Comparison of ENCODE assay signal across 11 mouse cellular contexts in the genomic region with DNA sequence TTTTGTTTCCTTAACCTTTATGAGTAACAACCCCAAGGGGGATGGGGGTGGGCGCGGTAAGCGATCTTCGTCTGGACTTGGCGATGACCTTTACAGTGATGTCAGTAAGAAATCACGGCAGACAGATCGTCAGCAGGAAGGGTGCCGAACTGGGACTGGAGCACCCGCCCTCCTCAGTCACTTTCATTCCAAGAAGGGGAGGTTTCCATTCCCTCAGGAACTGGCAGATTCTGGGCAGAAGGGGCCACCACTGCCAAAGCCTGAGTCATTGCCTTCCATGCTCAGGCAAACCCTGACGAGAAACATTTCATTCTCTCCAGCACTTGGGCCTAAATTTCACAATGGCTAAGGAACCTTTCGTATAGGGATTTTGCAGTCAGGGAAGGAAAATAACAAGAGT. TPM values are rescaled to one million over a fixed set of nuclear protein-coding genes. Genes with fewer than 3 reads are reported as not detected.
A peak's percentile ranks its signal among the peaks of the same experiment; 100 is the strongest.
DNase-seq lines count a peak whose midpoint lies in the region; ATAC-seq and TF ChIP-seq lines count a peak whose summit lies in the region.
"Had no signal": no experiment of that assay in that cellular context is flagged by ENCODE, and none has a peak within 500 bp of the region (broad histone marks: within the 10 kb centered on the region; RNA-seq: fewer than 3 reads in every experiment).

No protein-coding gene starts in this region.

- ATAC-seq in intestine, postnatal 0 days, result no peak
- no peak for ATAC-seq in forebrain, postnatal 0 days

- DNase-seq in urinary bladder, adult 18-20 months (ENCODE audit: low spot score in 2 of 2), result peak; percentile 8 to 64
- no peak for DNase-seq in urinary bladder, adult 2 months (ENCODE audit: low spot score)
- peak; percentile 63 to 66 for DNase-seq in heart, postnatal 14 days
- peak; percentile 42 for DNase-seq in urinary bladder, postnatal 25 days (ENCODE audit: low spot score)
- DNase-seq in forebrain, postnatal 0 days, result no peak
- no peak for DNase-seq in kidney, adult 9 months

- no peak for TF ChIP-seq POLR2A in cortical plate, adult 2 months (IDR thresholded peaks at IDR 0.05; ENCODE audit: extremely low read depth, insufficient read depth, low read length)

- H3K4me1 ChIP-seq in cortical plate, adult 2 months (ENCODE audit: control insufficient read depth, insufficient read depth, low read length), result peaks cover 5% of the 10 kb centered on the region
- no peaks in the 10 kb centered on the region for H3K4me1 ChIP-seq in intestine, postnatal 0 days (replicated peaks; ENCODE audit: control insufficient read depth, insufficient read depth, low read length)
- H3K4me1 ChIP-seq in forebrain, postnatal 0 days (ENCODE audit: insufficient read depth), result no peaks in the 10 kb centered on the region

- H3K9ac ChIP-seq in intestine, postnatal 0 days (ENCODE audit: low read depth, low read length), result no peak overlapping the region
- H3K9ac ChIP-seq in forebrain, postnatal 0 days, result no peak overlapping the region

- H3K27me3 ChIP-seq in intestine, postnatal 0 days (replicated peaks; ENCODE audit: control insufficient read depth, insufficient read depth, low read length), result no peaks in the 10 kb centered on the region
- H3K27me3 ChIP-seq in forebrain, postnatal 0 days (ENCODE audit: insufficient read depth, low read length), result no peaks in the 10 kb centered on the region

- 70% methylated on average over 11 of the region's 11 CpGs for WGBS in intestine, postnatal 0 days
- 79% methylated on average over 11 of the region's 11 CpGs for WGBS in forebrain, postnatal 0 days

- no peak overlapping the region for H3K4me3 ChIP-seq in cortical plate, adult 2 months (ENCODE audit: insufficient read depth, low read length)
- H3K4me3 ChIP-seq in intestine, postnatal 0 days (ENCODE audit: low read depth, low read length), result no peak overlapping the region
- H3K4me3 ChIP-seq in forebrain, postnatal 0 days (ENCODE audit: low read depth, low read length), result no peak overlapping the region
- H3K4me3 ChIP-seq: layer of hippocampus, adult 2 months had no signal

- no peaks in the 10 kb centered on the region for H3K9me3 ChIP-seq in intestine, postnatal 0 days (ENCODE audit: control insufficient read depth)
- no peaks in the 10 kb centered on the region for H3K9me3 ChIP-seq in forebrain, postnatal 0 days (ENCODE audit: low read length)

- intact Hi-C loops in heart, postnatal 14 days (cut with DNase I), result no loop called here

- no peak overlapping the region for H3K4me2 ChIP-seq in intestine, postnatal 0 days (replicated peaks; ENCODE audit: low read depth)
- H3K4me2 ChIP-seq in forebrain, postnatal 0 days (ENCODE audit: low read depth), result no peak overlapping the region

- H3K36me3 ChIP-seq in intestine, postnatal 0 days (ENCODE audit: control insufficient read depth, insufficient read depth), result peaks cover 10% of the 10 kb centered on the region; the same call in 1 of the 2 replicates
- H3K36me3 ChIP-seq in forebrain, postnatal 0 days (ENCODE audit: insufficient read depth), result peaks cover 12% of the 10 kb centered on the region

- H3K27ac ChIP-seq in cortical plate, adult 2 months (ENCODE audit: insufficient read depth, low read length), result 0 out of 2 replicates have a peak overlapping the region, but pooled peaks have one; percentile 0
- H3K27ac ChIP-seq in intestine, postnatal 0 days (ENCODE audit: low read depth, low read length), result no peak overlapping the region
- no peak overlapping the region for H3K27ac ChIP-seq in forebrain, postnatal 0 days (ENCODE audit: low read depth, low read length)
- H3K27ac ChIP-seq: layer of hippocampus, adult 2 months; macrophage had no signal

- no peak for TF ChIP-seq CTCF in cortical plate, adult 2 months (IDR thresholded peaks at IDR 0.05; ENCODE audit: extremely low read depth, insufficient read depth, low read length)
- no peak for TF ChIP-seq CTCF in intestine, postnatal 0 days (IDR thresholded peaks at IDR 0.05; ENCODE audit: low read depth)
- no peak for TF ChIP-seq CTCF in forebrain, postnatal 0 days (IDR thresholded peaks at IDR 0.05; ENCODE audit: low read depth)

RNA-seq across cellular contexts. Expression of gene Uap1, which starts 13.8 kb away (rescaled TPM):
- 36.2 and 41.3 TPM in 2 replicates for polyA plus RNA-seq in urinary bladder, adult 2 months (2012; rRNA removed)
- polyA plus RNA-seq in cortical plate, adult 2 months (2012; rRNA removed), result 51.8 and 54.1 TPM in 2 replicates
- total RNA-seq in heart, postnatal 14 days (2021), result 10 to 100 TPM; 49.1 to 55.4 TPM
- polyA plus RNA-seq in intestine, postnatal 0 days (2015; fragmentation: Nextera tagmentation; extraction: Ambion mirVana), result 22.3 TPM in 2 replicates
- 47.6 and 48.5 TPM in 2 replicates for total RNA-seq in forebrain, postnatal 0 days (2014; rRNA removed)
- 49.0 and 58.0 TPM in 2 replicates for polyA plus RNA-seq in forebrain, postnatal 0 days (2015; fragmentation: Nextera tagmentation; extraction: Ambion mirVana)

RNA-seq across cellular contexts. Expression of gene Uhmk1, which starts 26.6 kb away (rescaled TPM):
- polyA plus RNA-seq in urinary bladder, adult 2 months (2012; rRNA removed), result 22.2 and 23.2 TPM in 2 replicates
- 77.4 and 83.4 TPM in 2 replicates for polyA plus RNA-seq in cortical plate, adult 2 months (2012; rRNA removed)
- 10 to 100 TPM; 19.9 to 23.2 TPM for total RNA-seq in heart, postnatal 14 days (2021)
- polyA plus RNA-seq in intestine, postnatal 0 days (2015; fragmentation: Nextera tagmentation; extraction: Ambion mirVana), result 5.4 and 5.8 TPM in 2 replicates
- 34.5 and 44.1 TPM in 2 replicates for total RNA-seq in forebrain, postnatal 0 days (2014; rRNA removed)
- polyA plus RNA-seq in forebrain, postnatal 0 days (2015; fragmentation: Nextera tagmentation; extraction: Ambion mirVana), result 4.7 and 6.8 TPM in 2 replicates

RNA-seq across cellular contexts. Expression of gene Sh2d1b2, which starts 43.9 kb away (rescaled TPM):
- polyA plus RNA-seq in urinary bladder, adult 2 months (2012; rRNA removed), result 0.03 TPM in 1 of 2 replicates, not detected in the other
- polyA plus RNA-seq in cortical plate, adult 2 months (2012; rRNA removed), result not detected in 2 replicates
- not detected for total RNA-seq in heart, postnatal 14 days (2021)
- polyA plus RNA-seq in intestine, postnatal 0 days (2015; fragmentation: Nextera tagmentation; extraction: Ambion mirVana), result not detected in 2 replicates
- total RNA-seq in forebrain, postnatal 0 days (2014; rRNA removed), result not detected in 2 replicates
- polyA plus RNA-seq in forebrain, postnatal 0 days (2015; fragmentation: Nextera tagmentation; extraction: Ambion mirVana), result not detected in 2 replicates
- total RNA-seq: adrenal gland, postnatal 4 days; layer of hippocampus, adult 2 months had no signal
- polyA plus RNA-seq: macrophage had no signal

Comparison
In these comparisons a context has a peak if more than half of its experiments do, and no peak if none do; other contexts are left out.
1. DNase-seq: peak in urinary bladder, adult 18-20 months (2 of 2), heart, postnatal 14 days (2 of 2) and urinary bladder, postnatal 25 days (single experiment); none in urinary bladder, adult 2 months (single experiment), forebrain, postnatal 0 days (single experiment) and kidney, adult 9 months (single experiment).